Mouse (Mus musculus) right cerebral cortex, postnatal 10 days (tissue): ENCODE measurements at regions not wholly inside any gene's neighbourhood (a gene's known extent, or its start where the extent isn't known, plus 50 kb on each side); places are given as distances from the start of the nearest gene placed in this dataset.

Experiments
- DNase-seq, 2 experiments: peaks; one replicate each; pipeline ENCODE4 v3.0.0; 2021; ENCODE audit warnings: low spot score in 2 of 2

DNA sequence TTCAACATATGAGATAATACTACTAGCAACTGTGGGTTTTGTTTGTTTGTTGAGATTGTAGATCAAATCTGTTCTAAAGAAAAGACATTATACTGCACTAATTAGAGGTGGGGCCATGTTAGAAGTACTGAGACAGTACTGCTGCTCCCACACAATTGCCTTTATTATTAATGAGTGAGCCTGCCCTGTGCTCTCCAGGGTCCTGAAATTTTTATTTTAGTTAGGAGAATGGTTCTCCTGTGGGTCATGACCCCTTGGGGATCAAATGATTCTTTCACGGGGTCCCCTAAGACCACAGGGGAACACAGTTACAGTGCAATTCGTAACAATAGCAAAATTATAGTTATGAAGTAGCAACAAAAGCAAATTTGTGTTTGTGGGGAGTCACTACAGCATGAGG is 268.8 kb downstream of the Gm9195 start:
- no peak for DNase-seq

DNA sequence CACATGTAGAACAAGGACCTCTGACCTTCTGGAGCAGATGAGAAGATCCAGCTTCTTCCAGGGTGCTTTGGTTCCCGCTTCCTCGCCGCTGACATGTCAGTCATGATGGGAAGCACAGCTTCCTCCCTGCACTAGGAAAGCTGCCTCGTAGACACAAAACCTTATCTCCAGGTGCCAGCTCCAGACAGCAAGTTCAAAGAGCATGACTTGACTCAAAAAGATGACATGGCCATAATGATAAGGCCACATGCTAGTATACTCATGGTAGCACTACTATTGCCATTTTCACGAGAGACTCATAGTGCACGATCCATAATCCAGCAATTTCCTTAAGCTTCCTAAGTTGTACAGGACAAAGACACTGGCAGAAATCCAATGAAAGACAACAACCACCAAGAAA is 272.1 kb downstream of the Gm9195 start:
- DNase-seq = no peak

DNA sequence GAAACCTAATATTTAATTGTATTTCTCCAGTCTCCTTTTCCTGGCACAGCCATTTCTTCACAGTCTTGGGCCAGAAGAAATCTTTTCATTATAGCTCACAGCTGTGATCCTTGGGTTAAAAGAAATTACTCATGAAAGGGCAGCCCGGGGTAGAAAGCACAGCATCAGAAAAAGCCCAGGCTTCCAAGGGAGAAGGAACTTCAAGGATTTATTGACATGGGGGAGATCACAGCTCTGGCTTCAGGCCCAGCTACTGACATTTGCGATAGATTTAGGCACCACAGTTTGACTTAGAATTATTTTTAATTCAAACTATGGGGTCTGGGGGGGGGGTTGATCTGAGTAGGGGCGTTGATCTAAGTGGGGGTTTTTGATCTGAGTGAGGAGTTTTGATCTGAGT is 291.3 kb downstream of the Gm9195 start:
- DNase-seq = no peak

DNA sequence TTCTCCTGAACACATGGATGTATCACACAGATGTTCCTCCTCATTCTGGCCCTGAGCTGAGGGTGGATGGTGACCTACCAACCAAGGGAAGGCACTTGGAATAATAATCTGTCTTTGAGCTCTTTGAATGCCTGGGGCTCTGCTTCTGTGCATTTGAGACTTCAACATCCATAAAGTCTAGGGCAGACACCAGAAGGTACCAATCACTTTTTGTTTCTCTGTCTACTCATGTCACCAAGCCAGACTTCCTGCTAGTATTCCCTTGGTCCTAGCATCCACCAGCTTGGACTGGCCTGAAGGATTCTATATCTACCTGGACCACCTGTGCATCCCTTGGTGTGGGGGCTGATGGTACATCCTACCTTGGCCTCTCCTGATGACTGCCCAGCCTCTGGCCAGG is 291.7 kb downstream of the Gm9195 start:
- DNase-seq = no peak

DNA sequence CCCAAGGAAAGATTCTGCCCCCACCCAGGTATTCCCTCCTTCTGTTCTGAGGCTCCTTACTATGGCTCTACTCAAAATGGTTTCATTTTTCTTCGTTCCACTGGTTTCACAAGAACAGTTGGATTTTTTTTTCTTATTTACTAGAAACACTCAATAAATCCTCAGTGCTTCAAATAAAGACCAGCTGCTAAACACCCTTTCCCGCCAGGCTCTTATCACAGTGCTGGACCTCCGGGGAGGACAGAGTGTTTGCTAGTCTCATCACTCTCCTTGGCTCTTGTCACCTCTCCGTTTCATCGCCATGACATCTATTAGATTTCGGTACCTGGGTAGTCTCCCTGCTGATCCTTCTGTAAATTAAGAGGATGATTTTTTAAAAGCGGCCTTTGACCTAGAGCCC is 293.7 kb downstream of the Gm9195 start:
- DNase-seq = no peak

DNA sequence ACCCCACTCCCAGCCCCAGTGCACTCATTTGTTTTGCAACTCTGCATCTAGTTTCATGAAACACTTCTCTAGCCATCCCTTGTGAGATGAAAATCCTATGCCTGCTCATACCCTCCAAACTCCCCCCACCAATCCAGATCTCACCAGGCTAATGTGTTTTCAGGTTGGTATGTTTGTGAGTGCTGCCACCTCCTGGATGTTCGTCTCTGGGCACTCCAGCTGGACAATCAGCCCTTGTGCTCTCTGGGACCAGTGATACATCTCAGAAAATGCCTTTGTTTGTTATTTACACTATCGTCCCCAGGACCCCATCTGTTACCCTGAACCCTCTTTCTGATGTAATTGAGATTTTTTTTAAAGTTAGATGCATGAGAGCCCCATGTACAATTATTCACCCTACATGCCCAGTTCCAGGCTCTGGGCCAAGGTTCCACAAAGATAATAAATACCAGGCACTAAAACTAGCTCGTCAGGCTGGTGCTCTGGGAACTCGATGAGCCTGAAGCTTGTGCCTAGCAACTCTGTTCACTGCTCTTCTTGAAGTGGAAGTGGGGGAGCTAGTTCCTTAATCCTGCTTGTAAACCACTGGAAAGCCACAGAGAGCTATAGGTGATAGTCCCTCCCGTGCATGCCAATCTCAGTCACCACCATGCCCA is 304.2 kb downstream of the Gm9195 start:
- peak; percentile 52 to 61 for DNase-seq

DNA sequence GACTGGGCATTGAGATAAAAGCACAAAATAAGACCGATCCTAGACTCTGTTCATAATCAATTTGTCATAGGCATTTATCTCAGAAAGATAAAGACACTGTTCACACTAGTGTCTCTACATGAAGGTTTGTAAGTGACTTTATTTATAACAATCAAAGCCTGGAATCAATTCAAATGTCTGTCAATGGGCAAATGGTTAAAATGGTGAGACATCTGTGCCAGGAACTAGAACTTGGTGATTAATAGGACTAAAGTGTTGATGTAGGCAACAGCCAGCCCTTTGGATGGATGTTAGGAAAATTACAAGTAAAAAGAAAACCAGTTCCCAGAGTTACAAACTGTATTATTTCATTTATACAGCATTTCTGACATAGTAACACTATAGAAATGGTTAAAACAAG is 315.9 kb downstream of the Gm9195 start:
- no peak for DNase-seq

DNA sequence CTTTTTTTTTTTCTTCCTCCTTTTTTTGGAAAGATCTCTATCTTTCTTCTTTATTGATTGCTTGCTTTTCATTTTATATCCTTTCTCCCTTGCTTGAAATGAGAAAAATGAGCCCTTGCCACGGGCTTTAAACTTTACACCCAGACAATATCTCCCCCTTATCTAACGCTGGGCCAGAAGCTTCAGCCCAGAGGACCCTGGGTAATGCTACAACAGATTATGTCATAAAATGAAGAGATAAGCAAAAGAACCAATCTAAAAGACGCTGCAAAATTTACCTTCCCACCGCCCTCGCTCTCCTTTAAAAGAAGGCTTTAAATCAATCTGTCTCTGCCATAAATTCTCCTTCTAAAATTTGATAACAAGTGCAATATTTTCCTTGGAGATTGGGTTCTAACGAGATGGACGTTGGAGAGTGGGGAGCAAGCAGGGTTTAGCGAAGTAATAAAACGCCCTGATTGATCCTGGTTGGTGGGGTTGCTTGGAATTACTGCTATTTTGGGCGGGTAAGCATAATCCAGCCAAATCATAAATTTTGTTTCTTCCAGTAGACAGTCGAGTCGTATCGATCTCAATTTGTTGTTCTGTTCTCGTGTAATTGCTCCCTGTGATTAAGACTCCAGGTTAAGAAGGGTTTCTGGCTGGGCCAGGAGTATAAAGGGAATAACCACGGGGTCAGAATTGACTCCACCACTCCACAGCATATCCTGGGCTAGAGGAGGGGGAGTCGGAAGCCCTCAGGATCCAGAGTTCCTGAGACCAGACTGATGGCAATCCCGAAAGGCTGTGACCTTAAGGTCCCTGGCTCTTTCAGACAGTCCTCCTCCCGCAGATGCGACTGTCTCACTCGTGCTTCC is 318.9 kb downstream of the Gm9195 start:
- no peak for DNase-seq

DNA sequence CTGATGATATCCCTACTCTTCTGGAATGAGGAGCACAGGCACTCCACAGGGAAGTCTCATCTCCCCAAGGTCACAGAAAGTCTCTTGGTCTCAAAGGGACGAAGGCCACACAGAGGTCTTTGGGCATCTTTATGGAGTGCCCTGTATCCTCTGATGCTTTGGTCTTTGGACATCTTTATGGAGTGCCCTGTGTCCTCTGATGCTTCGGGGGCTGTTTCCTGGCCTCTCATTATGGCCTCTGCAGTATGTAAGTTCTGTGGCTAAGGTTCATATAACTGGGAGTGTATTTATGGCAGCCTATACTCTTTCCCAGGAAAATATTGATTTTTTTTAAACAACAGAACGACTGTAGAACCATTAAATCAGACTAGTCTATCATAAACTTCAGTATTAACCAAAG is 319.9 kb downstream of the Gm9195 start:
- no peak for DNase-seq

DNA sequence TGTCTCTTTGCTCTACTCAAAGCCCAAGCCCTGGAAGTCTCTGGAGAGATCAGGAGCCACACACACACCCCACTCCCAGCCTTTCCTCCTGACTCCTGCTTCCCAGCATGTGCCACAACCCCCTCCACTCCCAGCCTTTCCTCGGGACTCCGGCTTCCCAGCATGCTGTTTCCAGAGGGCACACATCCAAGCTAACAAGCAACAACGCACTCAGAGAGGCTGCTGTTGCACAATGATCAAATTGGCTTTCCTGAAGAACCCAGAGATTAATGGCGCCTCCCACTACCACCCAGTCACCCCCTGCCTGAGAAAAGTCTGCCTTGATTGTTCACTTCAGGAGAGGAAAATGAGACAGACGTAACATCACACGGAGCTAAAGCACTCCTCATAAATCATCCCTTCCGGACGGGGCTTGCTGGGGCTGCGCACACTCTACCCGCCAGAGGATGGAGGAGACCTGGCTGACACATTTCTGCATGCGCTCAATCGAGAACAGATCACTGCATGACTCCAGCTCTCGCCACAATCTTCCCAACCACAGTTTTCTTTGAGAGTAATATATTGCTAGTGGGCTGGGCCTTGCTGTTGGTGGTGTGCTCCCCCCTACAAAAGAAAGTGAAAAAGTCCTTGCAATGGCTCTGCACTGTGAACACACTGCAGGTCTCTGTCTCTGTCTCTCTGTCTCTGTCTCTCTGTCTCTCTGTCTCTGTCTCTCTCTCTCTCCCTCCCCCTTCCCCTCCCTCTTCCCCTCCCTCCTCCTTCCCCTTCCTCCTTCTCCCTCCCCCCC is 332.9 kb downstream of the Gm9195 start:
- DNase-seq = peak; percentile 31 to 41

DNA sequence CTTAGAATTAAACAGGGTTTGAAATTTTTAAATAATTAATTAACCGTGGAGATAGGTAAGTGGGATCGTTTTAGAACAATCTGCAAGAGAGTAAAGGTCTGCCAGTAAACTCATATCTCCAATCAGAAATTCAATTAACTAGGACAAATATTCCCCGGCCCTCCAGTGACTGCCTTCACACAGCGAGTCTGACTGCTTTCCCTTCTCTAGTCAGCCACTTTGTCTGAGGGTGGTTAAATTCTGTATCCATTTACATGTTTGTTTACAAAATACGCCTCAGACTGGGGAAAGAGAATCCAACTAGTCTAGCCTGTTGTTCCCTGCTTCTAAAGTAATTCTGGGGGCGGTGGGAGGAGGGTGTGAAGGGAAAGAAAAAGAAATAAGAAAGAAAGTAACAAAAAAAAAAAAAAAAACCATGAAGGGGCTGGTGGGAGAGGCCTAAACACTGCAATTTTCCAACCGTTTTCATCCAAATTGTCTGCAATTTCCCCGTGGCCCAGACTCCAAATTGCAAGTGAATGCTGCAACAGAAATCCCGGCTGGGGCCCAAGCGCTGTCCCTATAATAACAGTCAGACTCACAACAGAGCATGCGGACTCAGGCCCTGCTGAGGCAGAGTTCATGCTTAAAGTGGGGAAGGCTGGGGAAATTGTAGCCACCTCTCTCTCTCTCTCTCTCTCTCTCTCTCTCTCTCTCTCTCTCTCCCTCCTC is 336.3 kb downstream of the Gm9195 start:
- DNase-seq = peak in 1 of 2 experiments; percentile 33

DNA sequence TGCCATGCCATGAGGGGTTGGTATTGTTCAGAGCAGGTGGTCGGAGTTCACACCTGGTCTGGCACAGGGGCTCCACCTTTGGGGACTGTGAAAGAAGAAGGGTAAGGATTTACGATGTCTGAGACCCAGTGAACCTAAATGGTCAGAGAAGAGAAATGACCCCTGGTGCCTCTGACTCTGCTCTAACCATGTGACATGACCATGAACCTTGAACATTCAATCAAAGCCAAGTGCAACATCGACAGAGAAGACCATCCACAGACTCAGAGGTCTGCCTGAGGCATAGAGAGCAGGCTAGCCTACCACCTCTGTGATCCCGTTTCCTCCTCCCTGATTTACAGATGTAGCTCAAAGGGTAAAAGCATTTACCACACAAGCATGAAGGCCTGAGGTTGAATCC is 340.0 kb downstream of the Gm9195 start:
- DNase-seq = no peak

DNA sequence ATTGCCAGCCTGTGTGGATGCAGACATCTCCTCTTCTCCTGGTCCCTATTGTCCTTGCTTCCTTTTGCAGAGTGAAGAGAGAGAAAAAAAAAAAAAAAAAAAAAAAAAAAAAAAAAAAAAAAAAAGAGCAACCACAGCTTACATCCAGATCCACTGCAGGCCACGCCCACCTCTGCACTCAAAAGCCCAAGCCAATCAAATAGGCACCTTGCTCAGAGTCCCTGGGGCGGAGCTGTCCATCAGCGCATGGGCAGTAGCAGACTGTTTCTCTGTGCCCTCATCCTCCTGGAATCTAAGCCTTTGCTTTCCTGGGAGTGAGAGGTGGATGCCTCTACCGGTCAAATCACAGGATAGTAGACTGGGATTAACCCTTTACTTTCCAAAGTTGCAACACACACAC is 342.2 kb downstream of the Gm9195 start:
- DNase-seq = peak in 1 of 2 experiments; percentile 63

DNA sequence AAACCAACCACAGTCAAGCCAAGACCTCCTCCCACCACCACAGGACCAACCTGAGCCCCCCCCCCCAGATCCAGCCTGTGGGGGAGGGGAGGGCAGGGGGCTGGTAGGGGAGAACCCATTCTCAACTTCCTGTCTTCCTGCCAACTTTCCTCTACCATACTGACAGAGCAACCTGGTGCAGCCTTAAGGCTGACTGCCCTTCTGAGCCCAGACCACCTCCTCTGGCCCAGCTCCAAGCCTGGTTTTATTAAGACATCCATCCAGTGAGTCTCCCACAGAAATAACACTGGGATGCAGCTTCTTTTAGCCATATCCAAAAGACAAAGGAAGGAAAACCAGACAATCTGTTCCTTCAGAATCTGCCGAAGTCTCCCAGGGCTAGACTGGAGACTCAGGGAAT is 342.8 kb downstream of the Gm9195 start:
- DNase-seq = no peak

DNA sequence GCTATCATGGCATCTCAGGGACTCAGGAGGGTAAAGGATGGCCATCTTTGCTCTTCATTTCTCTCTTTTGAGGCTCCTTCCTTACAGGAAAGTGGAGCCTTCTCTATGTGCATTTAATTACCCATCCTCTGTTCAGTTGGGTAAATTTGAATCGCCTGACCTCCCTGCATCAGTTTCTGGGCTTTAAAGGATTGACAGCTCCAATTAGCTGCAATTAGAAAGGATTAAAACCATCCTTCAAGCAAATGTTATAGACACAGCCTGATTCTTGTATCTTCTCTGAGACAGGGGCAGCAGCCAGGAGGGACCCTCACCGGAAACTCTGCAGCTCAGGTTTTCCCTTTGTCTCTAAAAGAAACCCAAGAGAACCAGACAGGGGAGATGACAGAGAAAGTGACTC is 345.3 kb downstream of the Gm9195 start:
- no peak for DNase-seq

DNA sequence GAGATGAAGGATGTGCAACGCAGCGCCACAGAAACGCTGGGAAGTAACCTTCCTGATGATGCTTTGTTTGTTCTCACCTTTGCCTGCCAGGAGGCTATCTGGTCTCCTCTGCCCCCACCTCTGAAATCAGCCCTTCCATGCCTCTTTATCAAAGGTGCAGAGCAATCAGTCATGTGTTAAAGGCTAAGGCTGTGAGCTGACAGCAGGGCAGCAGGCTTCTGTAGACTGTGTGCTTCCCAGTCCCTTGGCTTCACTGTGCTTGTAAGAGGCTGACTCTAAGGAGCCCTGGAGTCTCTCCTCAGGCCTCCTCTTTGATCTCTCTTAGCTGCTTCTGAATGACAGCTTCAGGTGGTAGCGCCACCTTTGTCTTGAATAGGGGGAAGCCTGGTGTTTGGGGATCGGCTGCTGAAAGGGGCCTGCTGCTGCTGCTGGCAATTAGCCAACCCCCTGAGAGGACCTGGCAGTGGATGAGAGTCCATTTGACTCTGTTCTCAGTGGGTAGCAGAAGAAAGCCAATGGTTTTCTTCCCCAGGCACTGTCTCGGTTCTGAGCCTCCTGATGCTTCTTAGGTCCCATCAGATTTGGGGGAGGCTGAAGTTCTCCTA is 348.7 kb downstream of the Gm9195 start:
- DNase-seq = peak in 1 of 2 experiments; percentile 43

DNA sequence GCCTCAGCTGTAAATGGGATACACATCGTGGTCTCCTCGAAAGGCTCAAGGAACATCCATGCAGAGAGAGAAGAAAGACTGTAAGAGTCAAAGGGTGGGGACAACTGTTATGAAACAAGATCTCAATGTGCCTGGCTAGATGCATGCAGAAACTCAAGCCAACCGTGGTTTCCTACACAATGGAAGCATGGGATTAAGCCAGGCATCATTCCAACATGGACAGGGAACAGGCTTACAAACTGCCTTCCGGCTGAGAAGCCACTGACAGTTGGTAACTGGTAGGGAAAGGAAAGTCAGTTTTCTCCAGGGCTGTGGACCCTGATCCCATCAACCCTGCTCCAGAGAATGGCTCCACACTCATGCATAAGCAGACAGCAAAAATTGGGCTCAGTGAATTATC is 350.5 kb downstream of the Gm9195 start:
- no peak for DNase-seq

DNA sequence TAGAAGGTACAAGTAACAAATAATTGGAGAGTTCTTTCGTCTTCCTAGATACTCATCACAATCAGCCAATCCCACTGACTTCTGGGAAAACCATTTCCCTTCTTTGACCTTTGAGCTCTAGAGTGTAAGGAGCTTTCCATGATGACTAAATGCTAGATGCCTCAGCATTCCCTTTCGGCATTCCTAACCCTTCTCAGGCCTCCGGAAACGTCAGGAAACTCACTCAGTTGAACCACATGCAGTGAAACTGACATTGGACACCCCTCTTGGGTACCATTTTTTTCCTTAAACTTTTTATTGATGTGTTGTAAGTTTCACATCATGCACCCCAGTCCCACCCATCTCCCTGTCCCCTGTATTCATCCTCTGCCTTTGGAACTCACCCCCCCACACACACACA is 361.5 kb downstream of the Gm9195 start:
- DNase-seq = no peak

DNA sequence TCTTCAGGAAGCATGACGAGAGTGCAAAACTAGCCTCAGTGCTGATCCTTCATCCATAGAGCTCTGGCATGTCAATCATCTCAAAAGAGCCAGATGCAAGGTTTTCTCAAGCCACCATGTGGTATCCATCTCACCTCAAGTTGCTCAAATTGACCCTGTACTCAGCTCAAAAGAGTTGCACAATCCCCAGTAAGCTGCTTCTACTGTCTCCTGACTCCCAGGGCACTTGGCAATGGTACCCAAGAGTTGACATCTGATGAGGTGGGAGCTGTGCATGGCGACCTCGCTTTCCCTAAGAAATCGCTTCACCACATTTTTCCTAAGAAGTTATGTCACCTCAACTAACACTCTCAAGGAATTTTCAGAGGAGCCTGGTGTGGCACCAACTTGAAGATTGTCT is 369.9 kb downstream of the Gm9195 start:
- no peak for DNase-seq

DNA sequence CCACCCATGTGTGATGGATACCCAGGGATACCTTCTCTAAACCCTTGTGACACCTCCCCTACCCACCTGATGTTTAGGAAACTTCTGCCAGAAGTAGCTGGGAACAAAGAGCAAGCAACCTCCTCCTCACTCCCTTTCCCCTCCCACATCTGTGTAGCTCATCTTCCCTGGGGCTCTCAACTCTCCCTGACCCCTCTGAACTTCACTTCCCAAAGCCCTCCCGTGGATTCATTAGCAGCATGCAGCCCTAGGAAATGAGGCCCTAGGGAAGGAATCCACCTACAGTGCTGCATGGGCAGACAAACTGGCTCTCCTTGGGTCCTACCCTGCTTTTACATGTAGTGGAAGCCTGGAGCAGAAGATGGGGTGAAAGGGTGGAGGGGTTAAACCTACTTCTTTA is 370.6 kb downstream of the Gm9195 start:
- DNase-seq = no peak

DNA sequence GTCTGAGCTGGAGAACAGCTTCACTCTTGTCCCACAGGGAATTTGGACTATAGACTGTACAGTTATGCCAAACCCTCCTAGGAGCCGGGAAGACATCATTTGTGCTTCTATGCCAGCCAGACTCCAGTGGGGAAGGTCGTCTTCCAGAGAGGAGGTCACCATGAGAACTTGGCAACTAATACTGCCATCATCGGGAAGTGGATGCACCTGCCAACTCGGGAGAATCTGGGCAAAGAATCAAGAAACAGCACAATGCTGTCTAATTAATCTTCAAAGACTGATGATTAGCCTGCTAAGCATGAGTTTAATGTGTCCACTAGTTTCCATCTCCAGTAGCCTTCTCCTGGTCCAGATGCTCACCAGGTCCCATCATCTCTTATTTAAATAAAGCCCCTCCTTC is 374.8 kb downstream of the Gm9195 start:
- DNase-seq = peak; percentile 54 to 58
